Mouse (Mus musculus): ENCODE data around the gene Il17ra.

DNA sequence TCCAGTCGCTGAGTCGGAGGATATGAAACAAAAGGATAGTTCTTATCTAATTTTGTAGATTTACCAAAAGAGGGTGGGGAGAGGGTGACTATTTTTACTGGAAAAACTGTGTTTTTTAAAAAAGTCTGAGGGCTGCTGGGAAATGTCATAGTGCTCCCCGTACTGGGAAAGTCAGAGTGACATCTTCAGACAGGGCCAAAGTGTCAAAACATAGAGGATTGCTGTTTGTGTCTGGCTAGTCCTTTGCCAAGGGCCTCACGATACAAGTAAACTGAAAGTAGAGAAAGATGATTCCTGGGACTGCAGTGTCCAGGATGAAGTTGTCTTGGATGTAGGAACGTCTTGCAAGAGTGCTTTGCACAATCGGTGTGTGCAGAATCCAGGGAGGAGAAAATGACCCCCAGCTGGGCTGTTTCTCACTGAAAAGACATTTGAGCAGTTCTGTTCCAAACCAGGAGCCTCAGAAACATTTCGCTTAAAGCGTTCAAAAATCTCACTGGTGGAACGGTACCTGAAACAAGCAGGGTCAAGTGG, 1.4 kb downstream of the Il17ra start:
- TF ChIP-seq CTCF (IDR thresholded peaks at IDR 0.05; ENCODE audit: borderline replicate concordance, control insufficient read depth, extremely low read depth, insufficient read depth, low read length, poor library complexity) (no peak), POLR2A (IDR thresholded peaks at IDR 0.05; ENCODE audit: control insufficient read depth, extremely low read depth, insufficient read depth, low read length, poor library complexity) (no peak)

Measured in thymus, adult 2 months (tissue).